Mouse (Mus musculus): ENCODE measurements at regions not wholly inside any gene's neighbourhood (a gene's known extent, or its start where the extent isn't known, plus 50 kb on each side); places are given as distances from the start of the nearest gene placed in this dataset.
A peak's percentile ranks its signal among the peaks of the same experiment; 100 is the strongest.

DNA sequence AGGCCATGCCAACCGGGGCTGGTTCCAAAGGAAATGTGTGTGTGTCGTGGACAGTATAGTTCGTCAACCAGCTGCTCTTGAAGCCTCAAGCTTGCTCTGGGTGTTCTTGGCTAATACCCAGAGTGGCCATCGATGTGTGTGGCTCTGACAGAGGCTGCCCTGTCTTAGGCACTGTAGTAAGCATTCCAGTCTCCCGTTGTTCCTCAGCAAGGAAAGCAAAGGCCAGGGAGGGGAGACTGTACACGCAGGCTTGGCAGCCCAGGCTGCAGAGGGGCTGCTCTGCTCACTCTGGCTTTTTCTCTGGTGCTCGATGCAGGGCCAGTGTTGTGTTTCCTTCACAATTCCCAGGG, 106.1 kb upstream of the Unc5b start:
- 48% methylated on average over 7 of the region's 7 CpGs for WGBS (ENCODE audit: insufficient replicate concordance)
- no peaks in the 10 kb centered on the region for H3K27me3 ChIP-seq
- no peak for ATAC-seq (ENCODE audit: insufficient read depth)
- H3K36me3 ChIP-seq (replicated peaks), result no peaks in the 10 kb centered on the region
- no peak overlapping the region for H3K9ac ChIP-seq
- H3K4me3 ChIP-seq (replicated peaks), result no peak overlapping the region
- H3K27ac ChIP-seq (replicated peaks), result no peak overlapping the region
- no peaks in the 10 kb centered on the region for H3K9me3 ChIP-seq (replicated peaks)
- no peaks in the 10 kb centered on the region for H3K4me1 ChIP-seq (replicated peaks)
- no peak overlapping the region for H3K4me2 ChIP-seq

DNA sequence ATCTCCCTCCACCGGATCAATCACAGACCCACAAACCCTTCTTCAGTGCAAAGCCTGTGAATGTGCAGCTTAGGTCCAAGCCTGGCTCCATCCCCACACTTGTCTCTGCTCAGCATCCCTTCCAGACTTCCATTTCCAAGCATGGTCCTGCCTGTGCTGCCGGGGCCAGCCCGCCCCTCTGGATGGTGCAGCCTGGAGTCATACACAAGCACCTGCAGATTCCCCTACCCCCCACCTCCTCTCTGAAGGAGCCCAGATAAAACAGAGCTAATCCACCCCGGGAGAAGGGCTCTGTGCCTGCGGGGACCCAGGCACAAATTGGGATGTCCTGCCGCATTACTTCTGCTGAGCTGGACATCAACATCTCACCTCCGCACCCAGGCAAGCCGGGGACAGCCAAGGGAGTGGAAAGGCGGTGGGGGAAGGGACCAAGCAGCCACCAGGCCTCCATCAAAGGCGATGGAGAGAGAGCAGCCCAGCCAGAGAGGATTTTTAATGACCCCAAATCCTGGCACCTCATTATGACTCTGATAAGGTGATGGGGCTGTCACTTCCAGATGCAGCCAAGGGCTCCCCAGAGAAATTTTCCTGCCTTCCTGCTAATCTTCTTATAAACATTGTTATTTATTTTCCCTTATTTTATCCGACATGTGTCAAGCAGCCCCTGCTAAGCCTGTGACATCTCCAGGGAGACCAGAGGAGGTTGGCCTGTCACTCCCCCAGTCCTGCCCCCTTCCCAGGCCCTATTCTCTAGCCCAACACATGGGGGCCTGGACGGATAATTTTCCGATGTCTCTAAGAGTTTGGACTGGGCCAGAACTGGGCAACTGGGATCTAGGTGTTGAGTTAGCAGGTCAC, 105.5 kb upstream of the Unc5b start:
- Histone ChIP-seq H3K9ac (no peak overlapping the region), H3K27me3 (no peaks in the 10 kb centered on the region), H3K27ac (replicated peaks) (no peak overlapping the region), H3K4me2 (no peak overlapping the region), H3K4me3 (replicated peaks) (no peak overlapping the region), H3K4me1 (replicated peaks) (no peaks in the 10 kb centered on the region), H3K36me3 (replicated peaks) (no peaks in the 10 kb centered on the region), H3K9me3 (replicated peaks) (no peaks in the 10 kb centered on the region)
- WGBS (ENCODE audit: insufficient replicate concordance), result 45% methylated on average over 13 of the region's 13 CpGs
- no peak for ATAC-seq (ENCODE audit: insufficient read depth)

DNA sequence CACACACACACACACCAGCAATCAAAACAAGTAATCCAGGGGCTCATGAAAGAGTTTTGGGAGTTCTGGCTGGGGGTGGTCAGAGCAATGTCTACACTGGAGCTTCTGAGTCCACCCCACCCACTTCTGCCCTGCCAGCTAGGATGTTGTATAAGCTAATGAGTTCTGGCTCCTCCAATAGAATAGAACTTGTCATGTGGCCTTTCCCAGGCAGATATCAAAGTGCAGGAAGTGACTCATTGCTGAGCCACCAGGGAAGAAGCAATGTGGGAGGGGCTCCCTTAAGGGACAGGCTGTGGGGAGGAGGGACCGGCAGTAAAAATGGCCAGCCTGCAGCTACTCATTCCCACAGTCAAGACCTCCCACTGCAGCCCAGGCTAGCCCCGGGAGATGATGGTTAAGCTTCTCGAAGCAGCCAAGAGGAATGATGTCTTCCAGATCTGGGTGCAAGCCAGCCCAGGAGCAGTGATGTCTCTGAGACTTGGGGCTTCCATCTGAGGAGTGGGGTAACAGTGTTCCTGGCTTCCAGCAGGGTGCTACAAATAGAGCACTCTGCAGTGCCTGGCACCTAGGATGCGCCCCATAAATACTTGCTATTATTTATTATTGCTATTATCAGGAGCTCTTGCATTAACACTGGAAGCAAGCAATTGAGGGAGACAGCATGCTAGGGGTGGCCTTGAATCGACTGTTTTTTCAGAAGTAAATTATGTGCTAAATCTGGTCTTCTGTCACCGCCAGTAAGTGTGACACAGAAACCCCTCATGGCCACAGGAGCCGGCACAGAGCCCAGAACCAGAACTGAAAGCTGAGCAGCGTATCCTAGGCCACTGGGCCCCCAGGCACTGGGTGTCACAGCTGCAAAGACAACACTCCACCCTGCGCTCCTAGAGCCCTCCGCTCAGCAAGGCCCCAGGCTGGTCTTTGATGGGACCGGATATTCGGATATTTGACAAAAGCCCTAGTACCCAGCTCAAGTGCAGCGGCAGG, 103.2 kb upstream of the Unc5b start:
- peak; percentile 47; the same call in 1 of the 2 replicates for ATAC-seq (ENCODE audit: insufficient read depth)
- Histone ChIP-seq H3K27ac (replicated peaks) (no peak overlapping the region), H3K27me3 (no peaks in the 10 kb centered on the region), H3K9ac (no peak overlapping the region), H3K9me3 (replicated peaks) (no peaks in the 10 kb centered on the region), H3K4me1 (replicated peaks) (no peaks in the 10 kb centered on the region), H3K4me2 (no peak overlapping the region), H3K4me3 (replicated peaks) (no peak overlapping the region), H3K36me3 (replicated peaks) (no peaks in the 10 kb centered on the region)
- 48% methylated on average over 13 of the region's 13 CpGs for whole genome bisulfite sequencing (ENCODE audit: insufficient replicate concordance)

DNA sequence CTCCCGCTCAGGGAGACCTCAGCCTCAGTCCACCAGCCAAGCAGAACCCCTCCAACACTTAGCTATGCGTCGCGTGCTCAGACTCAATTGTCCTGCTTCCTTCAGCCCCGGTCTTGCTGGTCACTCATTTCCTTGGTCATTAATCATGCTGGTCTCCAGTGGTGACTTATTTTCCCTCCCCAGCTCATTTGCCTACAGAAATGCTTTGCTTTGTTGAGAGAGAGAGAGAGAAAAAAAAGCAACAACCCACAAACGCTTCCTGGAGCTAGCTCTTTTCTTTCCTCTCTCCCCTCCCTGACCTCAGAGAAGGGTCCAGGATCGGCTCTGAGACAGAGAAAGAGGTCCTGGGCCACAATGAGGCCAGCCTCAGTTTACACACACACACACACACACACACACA, 102.5 kb upstream of the Unc5b start:
- H3K4me3 ChIP-seq (replicated peaks), result no peak overlapping the region
- H3K27me3 ChIP-seq, result no peaks in the 10 kb centered on the region
- WGBS (ENCODE audit: insufficient replicate concordance), result 9% methylated on average over 7 of the region's 7 CpGs
- no peaks in the 10 kb centered on the region for H3K4me1 ChIP-seq (replicated peaks)
- no peak overlapping the region for H3K9ac ChIP-seq
- no peak overlapping the region for H3K4me2 ChIP-seq
- no peaks in the 10 kb centered on the region for H3K36me3 ChIP-seq (replicated peaks)
- H3K27ac ChIP-seq (replicated peaks), result no peak overlapping the region
- ATAC-seq (ENCODE audit: insufficient read depth), result 0 out of 2 replicates have a peak, but pooled peaks have one; percentile 34
- H3K9me3 ChIP-seq (replicated peaks), result no peaks in the 10 kb centered on the region

DNA sequence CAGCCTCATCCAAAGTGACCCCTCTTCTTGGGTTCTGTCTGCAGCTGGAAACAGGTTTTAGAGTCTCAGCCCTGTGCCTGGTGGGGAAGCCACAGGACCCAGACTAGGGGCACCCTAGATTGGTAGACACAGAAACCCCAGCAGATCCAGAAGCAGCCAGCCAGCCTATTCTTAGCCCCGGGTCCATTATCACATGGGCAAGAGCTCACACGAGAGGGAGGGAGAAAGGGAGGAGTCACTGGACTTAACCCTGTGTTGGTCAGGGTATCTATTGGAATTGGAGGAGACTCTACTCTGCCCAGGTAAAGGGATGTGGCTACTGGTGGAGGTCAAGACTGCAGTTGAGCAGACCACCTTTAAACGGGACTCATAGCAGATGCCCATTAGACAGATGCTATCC, 101.5 kb upstream of the Unc5b start:
- Histone ChIP-seq H3K4me3 (replicated peaks) (no peak overlapping the region), H3K4me2 (no peak overlapping the region), H3K27me3 (no peaks in the 10 kb centered on the region), H3K27ac (replicated peaks) (no peak overlapping the region), H3K9me3 (replicated peaks) (no peaks in the 10 kb centered on the region), H3K9ac (no peak overlapping the region), H3K4me1 (replicated peaks) (0 out of 2 replicates have a peak, but pooled peaks cover under 1% of the 10 kb centered on the region), H3K36me3 (replicated peaks) (no peaks in the 10 kb centered on the region)
- WGBS (ENCODE audit: insufficient replicate concordance), result 11% methylated on average over 3 of the region's 3 CpGs
- ATAC-seq (ENCODE audit: insufficient read depth), result no peak

DNA sequence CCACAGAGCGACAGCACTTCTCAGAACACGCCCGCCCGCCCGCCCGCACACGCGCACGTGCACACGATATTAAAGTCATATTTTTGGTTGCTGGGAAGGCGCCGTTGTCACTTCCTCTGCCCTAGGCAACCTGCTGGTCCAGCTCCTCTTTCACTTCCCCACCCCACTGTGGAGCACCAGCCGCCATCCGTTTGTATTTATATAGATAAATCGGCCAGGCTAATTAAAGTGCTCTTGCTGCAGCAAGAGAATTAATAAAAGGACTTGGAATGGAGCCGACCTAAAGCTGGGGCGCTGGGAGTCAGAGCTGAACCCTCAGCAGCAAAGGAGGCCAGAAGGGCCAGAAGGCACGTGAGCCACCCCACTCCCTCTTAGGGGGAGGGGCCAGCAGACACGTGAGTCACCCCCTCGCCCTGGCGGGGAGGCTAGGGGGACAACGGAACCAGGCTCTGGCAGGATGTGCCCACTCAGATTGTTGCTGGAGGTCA, 100.6 kb upstream of the Unc5b start:
- Histone ChIP-seq H3K27ac (replicated peaks) (no peak overlapping the region), H3K36me3 (replicated peaks) (no peaks in the 10 kb centered on the region), H3K4me1 (replicated peaks) (0 out of 2 replicates have a peak, but pooled peaks cover 3% of the 10 kb centered on the region), H3K4me2 (peak overlapping the region; percentile 15), H3K4me3 (replicated peaks) (no peak overlapping the region), H3K9me3 (replicated peaks) (no peaks in the 10 kb centered on the region), H3K9ac (no peak overlapping the region), H3K27me3 (no peaks in the 10 kb centered on the region)
- WGBS (ENCODE audit: insufficient replicate concordance), result 23% methylated on average over 22 of the region's 22 CpGs
- no peak for ATAC-seq (ENCODE audit: insufficient read depth)

DNA sequence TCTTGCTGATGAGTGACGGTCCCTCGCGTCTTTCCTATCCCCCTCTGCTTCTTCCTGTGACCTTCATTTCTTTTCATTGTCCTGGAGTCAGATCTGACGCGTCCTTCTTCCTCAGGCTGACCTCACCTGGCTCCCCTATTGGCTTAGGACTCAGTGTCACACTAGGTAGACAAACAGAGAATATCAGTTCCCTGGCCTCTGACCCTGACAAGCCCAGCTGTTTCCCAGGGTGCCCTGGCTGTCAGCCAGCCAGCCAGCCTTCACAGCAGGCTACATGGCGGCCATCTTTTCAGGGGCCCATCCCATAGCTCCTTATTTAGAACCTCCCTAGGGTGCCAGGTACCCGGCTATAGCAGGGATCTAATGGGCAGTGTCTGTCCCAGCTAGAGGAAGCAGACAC, 97.3 kb upstream of the Unc5b start:
- Histone ChIP-seq H3K4me2 (no peak overlapping the region), H3K27me3 (no peaks in the 10 kb centered on the region), H3K9ac (no peak overlapping the region), H3K36me3 (replicated peaks) (no peaks in the 10 kb centered on the region), H3K4me1 (replicated peaks) (0 out of 2 replicates have a peak, but pooled peaks cover 11% of the 10 kb centered on the region), H3K27ac (replicated peaks) (no peak overlapping the region), H3K9me3 (replicated peaks) (no peaks in the 10 kb centered on the region), H3K4me3 (replicated peaks) (no peak overlapping the region)
- ATAC-seq (ENCODE audit: insufficient read depth), result peak; percentile 44; the same call in 1 of the 2 replicates
- 56% methylated on average over 7 of the region's 7 CpGs for WGBS (ENCODE audit: insufficient replicate concordance)

DNA sequence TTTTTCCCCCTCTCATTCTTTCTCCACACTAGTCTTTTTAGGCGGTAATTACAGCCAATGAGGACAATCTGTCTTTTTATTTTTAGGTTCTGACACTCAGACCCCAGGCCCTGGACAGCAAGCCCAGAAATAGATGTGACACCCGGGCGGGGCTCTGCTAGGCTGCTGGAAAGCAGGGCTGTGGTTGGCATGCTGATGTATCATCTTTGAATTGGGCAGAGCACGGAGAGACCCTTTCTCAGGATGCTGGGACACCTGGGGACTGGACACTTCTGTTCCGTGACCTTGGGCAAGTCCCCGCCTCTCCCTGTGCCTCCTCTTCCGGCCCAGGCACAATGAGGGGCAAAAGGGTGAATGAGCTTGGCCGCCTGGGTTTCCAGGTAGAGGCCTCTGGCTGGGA, 96.8 kb upstream of the Unc5b start:
- H3K4me3 ChIP-seq (replicated peaks), result no peak overlapping the region
- no peaks in the 10 kb centered on the region for H3K36me3 ChIP-seq (replicated peaks)
- H3K9ac ChIP-seq, result no peak overlapping the region
- no peaks in the 10 kb centered on the region for H3K9me3 ChIP-seq (replicated peaks)
- no peak overlapping the region for H3K4me2 ChIP-seq
- no peaks in the 10 kb centered on the region for H3K27me3 ChIP-seq
- ATAC-seq (ENCODE audit: insufficient read depth), result no peak
- WGBS (ENCODE audit: insufficient replicate concordance), result 63% methylated on average over 8 of the region's 8 CpGs
- H3K4me1 ChIP-seq (replicated peaks), result 0 out of 2 replicates have a peak, but pooled peaks cover 11% of the 10 kb centered on the region
- no peak overlapping the region for H3K27ac ChIP-seq (replicated peaks)

DNA sequence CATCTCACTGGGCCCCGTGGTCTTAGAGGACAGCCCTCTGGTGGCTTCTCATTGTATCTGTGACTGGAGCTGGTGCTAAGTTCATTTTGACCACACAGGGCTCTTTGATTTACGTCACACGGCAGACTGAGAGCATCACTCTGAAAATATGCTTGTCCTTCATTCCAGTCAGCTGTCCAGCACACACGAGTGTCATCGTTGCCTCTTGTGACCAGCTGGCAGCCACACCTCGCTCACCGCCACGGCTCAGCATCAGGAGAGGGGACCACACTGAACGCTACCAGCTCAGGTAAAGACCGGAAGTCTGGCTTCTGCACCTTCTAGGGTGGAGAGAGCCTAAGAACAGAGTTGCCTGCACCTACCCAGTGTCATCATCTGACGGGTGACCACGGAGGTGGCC, 95.3 kb upstream of the Unc5b start:
- H3K27ac ChIP-seq (replicated peaks), result no peak overlapping the region
- no peak overlapping the region for H3K4me2 ChIP-seq
- ATAC-seq (ENCODE audit: insufficient read depth), result no peak
- no peak overlapping the region for H3K9ac ChIP-seq
- H3K36me3 ChIP-seq (replicated peaks), result no peaks in the 10 kb centered on the region
- no peak overlapping the region for H3K4me3 ChIP-seq (replicated peaks)
- no peaks in the 10 kb centered on the region for H3K27me3 ChIP-seq
- H3K4me1 ChIP-seq (replicated peaks), result 0 out of 2 replicates have a peak, but pooled peaks cover 11% of the 10 kb centered on the region
- WGBS (ENCODE audit: insufficient replicate concordance), result 72% methylated on average over 12 of the region's 12 CpGs
- no peaks in the 10 kb centered on the region for H3K9me3 ChIP-seq (replicated peaks)

DNA sequence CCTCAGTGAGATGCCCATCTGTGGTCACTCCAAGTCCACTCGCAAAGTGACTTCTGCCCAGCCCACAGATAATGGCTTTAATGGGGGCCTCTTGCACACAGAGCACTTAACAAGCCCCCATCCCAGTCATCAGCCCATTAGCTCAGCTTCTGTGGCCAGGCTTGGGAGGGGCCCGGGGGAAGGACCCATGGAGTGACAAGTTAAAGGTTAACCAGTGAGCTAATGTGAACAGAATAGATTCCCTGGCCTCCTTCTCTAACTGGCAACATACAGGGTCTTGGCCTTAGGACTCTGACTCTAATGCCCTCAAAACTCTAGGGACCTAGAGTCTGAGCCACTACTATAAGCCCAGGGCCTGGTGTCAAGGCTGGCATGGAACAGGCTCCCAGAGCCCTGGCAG, 94.3 kb upstream of the Unc5b start:
- no peak overlapping the region for H3K4me2 ChIP-seq
- H3K4me3 ChIP-seq (replicated peaks), result no peak overlapping the region
- 0 out of 2 replicates have a peak, but pooled peaks cover 11% of the 10 kb centered on the region for H3K4me1 ChIP-seq (replicated peaks)
- 43% methylated on average over 2 of the region's 2 CpGs for WGBS (ENCODE audit: insufficient replicate concordance)
- H3K9me3 ChIP-seq (replicated peaks), result no peaks in the 10 kb centered on the region
- no peaks in the 10 kb centered on the region for H3K27me3 ChIP-seq
- peak; percentile 59 for ATAC-seq (ENCODE audit: insufficient read depth)
- H3K9ac ChIP-seq, result no peak overlapping the region
- H3K36me3 ChIP-seq (replicated peaks), result no peaks in the 10 kb centered on the region
- H3K27ac ChIP-seq (replicated peaks), result 0 out of 2 replicates have a peak overlapping the region, but pooled peaks have one; percentile 48

DNA sequence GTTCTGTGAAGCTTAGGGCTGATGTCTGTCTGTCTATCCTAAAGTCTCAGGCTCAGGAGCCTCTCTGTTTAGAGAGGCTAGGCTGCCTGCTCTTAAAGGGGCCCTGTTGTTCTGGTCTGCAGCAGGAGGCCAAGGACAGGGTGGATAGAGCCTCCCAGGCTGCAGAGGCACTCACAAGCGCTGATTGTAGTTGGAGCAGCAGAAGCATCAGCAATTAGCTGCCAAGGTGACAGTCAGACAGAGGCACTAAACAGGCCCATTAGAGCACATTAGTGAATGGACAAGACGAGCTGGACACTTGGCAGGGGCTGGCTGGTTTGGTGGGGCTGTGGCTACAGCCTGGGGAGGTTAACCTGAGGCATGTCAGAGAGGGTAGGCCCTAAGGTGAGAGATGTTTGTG, 93.8 kb upstream of the Unc5b start:
- no peak for ATAC-seq (ENCODE audit: insufficient read depth)
- WGBS (ENCODE audit: insufficient replicate concordance), result 38% methylated on average over 2 of the region's 2 CpGs
- no peak overlapping the region for H3K27ac ChIP-seq (replicated peaks)

More for the DNA sequence above, 93.8 kb upstream of the Unc5b start:
- Histone ChIP-seq H3K9me3 (replicated peaks) (no peaks in the 10 kb centered on the region), H3K27me3 (no peaks in the 10 kb centered on the region), H3K4me3 (replicated peaks) (no peak overlapping the region), H3K4me1 (replicated peaks) (0 out of 2 replicates have a peak, but pooled peaks cover 11% of the 10 kb centered on the region), H3K9ac (no peak overlapping the region), H3K4me2 (no peak overlapping the region), H3K36me3 (replicated peaks) (no peaks in the 10 kb centered on the region)
